Mouse (Mus musculus): ENCODE data around the gene Rmdn2. TPM values are rescaled to one million over a fixed set of nuclear protein-coding genes. Genes with fewer than 3 reads are reported as not detected.

The Rmdn2 gene
- total RNA-seq, 2 experiments from 2014 or later: 9.5 to 10.9 TPM

DNA sequence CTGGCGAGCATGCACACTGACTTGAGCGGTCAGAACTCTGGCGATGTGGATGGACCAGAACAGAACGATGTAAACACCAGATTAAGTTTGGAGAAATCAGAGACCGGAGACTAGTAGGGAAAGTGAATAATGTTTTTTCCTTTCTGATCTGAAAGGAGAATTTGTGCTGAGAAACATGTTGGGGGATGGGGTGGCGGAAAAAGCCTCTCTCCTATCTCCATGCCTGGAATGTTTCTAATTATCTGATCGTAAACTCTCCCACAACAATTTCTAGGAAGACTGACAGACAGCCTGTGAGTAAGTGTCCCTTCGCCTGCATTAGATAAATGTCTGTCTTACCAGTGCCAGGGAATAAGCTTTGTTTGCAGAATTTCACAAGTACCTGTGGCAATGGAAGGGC lies 119.3 kb downstream of the Rmdn2 start:
- no peak for DNase-seq
- intact Hi-C loops (cut with DNase I): no loop called here

DNA sequence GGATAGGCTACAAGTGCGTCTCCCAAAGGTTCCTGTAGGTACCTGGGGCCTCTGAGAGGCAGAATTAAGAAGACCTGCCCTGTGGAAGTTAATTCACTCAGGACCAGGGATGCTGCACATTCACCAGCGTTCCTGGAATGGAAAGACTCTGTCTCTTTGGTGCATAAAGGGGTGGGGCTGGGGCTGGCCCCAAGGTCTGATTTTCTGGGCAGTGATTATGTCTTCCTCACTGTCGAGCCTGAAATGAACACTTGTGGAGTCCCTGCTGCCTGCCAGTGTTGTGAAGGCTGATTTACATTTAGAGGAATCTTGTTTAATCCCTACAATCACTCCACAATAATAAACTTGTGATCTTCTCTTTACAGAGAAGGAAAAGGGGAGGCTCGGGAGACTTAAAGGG lies 121.4 kb downstream of the Rmdn2 start:
- no peak for DNase-seq
- intact Hi-C loops (cut with DNase I): no loop called here

DNA sequence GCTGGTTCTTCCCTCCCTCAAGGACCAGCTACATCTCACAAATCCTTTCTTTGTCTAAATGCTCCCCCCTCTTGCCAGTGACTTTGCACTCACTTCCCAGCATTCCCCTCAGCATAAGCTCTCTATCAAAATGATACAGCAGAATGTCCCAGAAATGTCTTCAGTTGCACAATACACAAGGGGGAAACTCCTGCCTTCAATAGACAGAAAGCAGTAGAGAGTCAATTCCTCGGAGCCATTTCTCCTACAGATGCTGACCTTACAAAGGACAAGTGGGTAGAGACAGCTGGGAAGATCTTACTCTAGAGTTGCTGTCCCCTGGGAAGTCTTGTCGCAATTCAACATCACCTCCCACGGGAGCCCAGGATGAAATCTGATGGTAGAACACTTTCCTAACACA lies 125.9 kb downstream of the Rmdn2 start:
- intact Hi-C loops (cut with DNase I): no loop called here
- no peak for DNase-seq

DNA sequence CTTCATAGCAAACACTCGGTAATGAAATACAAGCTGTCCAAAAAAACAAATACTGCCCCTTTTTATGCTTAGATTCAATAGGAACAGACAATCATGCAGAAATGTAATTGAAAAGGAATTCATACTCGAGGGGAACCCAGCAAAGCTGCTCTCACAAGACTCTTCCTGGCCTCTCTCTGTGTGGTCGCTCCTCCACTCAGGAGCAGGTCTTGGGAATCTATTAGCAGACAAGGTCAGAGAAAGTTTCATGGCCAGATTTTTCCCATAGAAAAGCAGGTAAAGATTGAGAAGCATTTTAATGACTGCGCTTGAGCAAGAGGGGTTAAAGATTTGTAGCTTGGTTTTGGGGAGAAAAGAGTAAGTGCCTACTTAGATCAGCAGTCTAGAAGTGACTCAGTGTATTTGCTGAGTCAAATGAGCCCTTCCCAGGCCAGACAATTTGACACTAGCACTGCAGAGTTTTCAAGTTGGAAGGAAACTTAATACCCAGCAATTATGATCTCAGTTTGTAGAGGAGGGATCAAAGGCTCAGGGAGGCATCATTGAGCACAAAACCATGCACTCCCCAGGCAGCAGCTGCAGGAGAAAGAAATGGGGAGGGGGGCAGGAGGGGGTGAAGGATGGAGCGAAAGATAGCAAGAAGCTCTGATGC lies 127.3 kb downstream of the Rmdn2 start:
- no peak for DNase-seq
- intact Hi-C loops (cut with DNase I): no loop called here

DNA sequence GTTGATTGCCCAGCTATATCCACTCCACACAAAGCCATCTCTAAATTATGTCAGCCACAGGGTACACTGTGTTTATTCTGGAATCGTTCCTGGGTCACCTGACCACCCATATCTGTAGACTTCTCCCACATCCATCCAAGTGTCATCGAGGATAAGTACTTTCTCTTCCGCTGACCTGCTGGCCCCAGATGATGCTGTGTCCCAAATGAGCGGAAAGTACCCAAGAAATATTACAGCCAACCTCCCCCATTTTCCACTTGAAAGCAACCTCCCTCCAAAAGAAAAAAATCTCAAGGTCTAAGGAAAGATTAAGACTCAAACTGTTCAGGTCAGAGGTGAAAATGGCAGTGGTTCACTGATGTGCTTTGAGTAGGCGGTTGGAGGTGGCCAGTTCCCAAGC lies 131.0 kb downstream of the Rmdn2 start:
- intact Hi-C loops (cut with DNase I): no loop called here
- no peak for DNase-seq

Other genes starting within 250 kb of the Rmdn2 start
- gene Cyp1b1, start 103.2 kb downstream of the Rmdn2 start, total RNA-seq (2021): 1 to 10 TPM; 5.9 to 8.0 TPM

All from left cerebral cortex, postnatal 4 days (tissue).